Mouse (Mus musculus) Patski (cell line): ENCODE results near the gene Vmp1. TPM values are rescaled to one million over a fixed set of nuclear protein-coding genes. Genes with fewer than 3 reads are reported as not detected.
A peak's percentile ranks its signal among the peaks of the same experiment; 100 is the strongest.

Experiments used
- ATAC-seq: fragments of 100-300 bp; one replicate; pipeline ENCODE4 v1.8.0; 2021
- CTCF ChIA-PET: fragments of 350-600 bp; sonication (Branson Sonifier 250); formaldehyde crosslinking; loops from one replicate; lab custom pipeline; 2022; ENCODE audit warnings: inconsistent platforms; lab: Charles Lee
- POLR2A ChIA-PET: fragments of 350-600 bp; sonication (Branson Sonifier 250); formaldehyde crosslinking; loops from one replicate; lab custom pipeline; 2022; ENCODE audit warnings: antibody characterized with exemption, inconsistent platforms; lab: Charles Lee
- DNase-seq: peaks from one replicate; pipeline ENCODE4 v3.0.0-alpha.2; 2011; ENCODE audit warnings: low read depth, low spot score
- H3K27me3 ChIP-seq: fragments of 371-371 bp; one replicate; pipeline ENCODE4 v1.5.1; 2021
- CTCF ChIP-seq: fragments of 100-300 bp; IDR thresholded peaks from one replicate; pipeline ENCODE4 v1.5.1; 2021
- in situ Hi-C: fragments of 300-500 bp; cut with MboI; formaldehyde crosslinking; loops from 3 replicates; pipeline ENCODE4 v1.11.1; 2018; ENCODE audit warnings: low pct_unique_long_range_greater_than_20kb, mixed read lengths
- polyA plus RNA-seq: library from polyadenylated mRNA; unstranded; gene quantifications from one replicate; pipeline ENCODE4 v1.2.3, GENCODE M21; 2021

The Vmp1 gene
- polyA plus RNA-seq, 1 experiment from 2014 or later = 443 TPM

- DNase-seq (no peak), ATAC-seq (no peak)
- ChIA-PET CTCF (interaction anchor here (1.1 to 6.0 kb wide), 4 partner anchors 10 to 54 kb away, joined by 3 to 33 read pairs (median 20); no protein-coding TSS in a partner anchor), POLR2A (interaction anchor here (14.1 kb wide), 1 partner anchor 14 kb away, joined by 262 read pairs; no protein-coding TSS in a partner anchor)
- in situ Hi-C loops = no loop called here
- H3K27me3 ChIP-seq = no peaks in the 10 kb centered on the region
- no peak for TF ChIP-seq CTCF
Measured at GRCm38 (mm10) chr11:86598572-86598971, 85.1 kb downstream of the Vmp1 start.

- H3K27me3 ChIP-seq = no peaks in the 10 kb centered on the region
- DNase-seq = no peak
- no peak for ATAC-seq
- CTCF ChIA-PET = interaction anchor here (1.1 to 6.0 kb wide), 6 partner anchors 10 to 55 kb away, joined by 3 to 33 read pairs (median 8); no protein-coding TSS in a partner anchor
- POLR2A ChIA-PET = interaction anchor here (0.6 to 14.1 kb wide), 2 partner anchors 14 to 26 kb away, joined by 5 to 262 read pairs; no protein-coding TSS in a partner anchor
- in situ Hi-C loops = no loop called here
- no peak for TF ChIP-seq CTCF
Measured at GRCm38 (mm10) chr11:86598154-86598553, 85.5 kb downstream of the Vmp1 start.

GRCm38 (mm10) chr11:86596976-86597375, 86.7 kb downstream of the Vmp1 start:
- DNase-seq = no peak
- in situ Hi-C loops = no loop called here
- ChIA-PET CTCF (interaction anchor here (0.9 to 4.1 kb wide), 6 partner anchors 8 to 56 kb away, joined by 3 to 30 read pairs (median 5); no protein-coding TSS in a partner anchor), POLR2A (interaction anchor here (1.1 to 14.1 kb wide), 3 partner anchors 13 to 56 kb away, joined by 3 to 262 read pairs (median 3); no protein-coding TSS in a partner anchor)
- TF ChIP-seq CTCF = no peak
- no peaks in the 10 kb centered on the region for H3K27me3 ChIP-seq
- ATAC-seq = no peak

GRCm38 (mm10) chr11:86596187-86596960, 87.3 kb downstream of the Vmp1 start:
- ATAC-seq = no peak
- ChIA-PET CTCF (interaction anchor here (0.9 to 4.1 kb wide), 6 partner anchors 8 to 56 kb away, joined by 3 to 30 read pairs (median 5); no protein-coding TSS in a partner anchor), POLR2A (interaction anchor here (1.1 to 14.1 kb wide), 3 partner anchors 12 to 57 kb away, joined by 3 to 262 read pairs (median 3); no protein-coding TSS in a partner anchor)
- in situ Hi-C loops = no loop called here
- no peak for TF ChIP-seq CTCF
- no peak for DNase-seq
- no peaks in the 10 kb centered on the region for H3K27me3 ChIP-seq

- ATAC-seq (no peak), DNase-seq (no peak)
- ChIA-PET POLR2A (interaction anchor here (14.1 kb wide), 1 partner anchor 11 kb away, joined by 262 read pairs; no protein-coding TSS in a partner anchor), CTCF (interaction anchor here (1.7 to 4.1 kb wide), 3 partner anchors 9 to 58 kb away, joined by 4 to 30 read pairs (median 8); no protein-coding TSS in a partner anchor)
- in situ Hi-C loops = no loop called here
- no peak for TF ChIP-seq CTCF
- no peaks in the 10 kb centered on the region for H3K27me3 ChIP-seq
Measured at GRCm38 (mm10) chr11:86595366-86595765, 88.3 kb downstream of the Vmp1 start.

- in situ Hi-C loops = no loop called here
- ChIA-PET POLR2A (interaction anchor here (1.3 to 14.1 kb wide), 2 partner anchors 10 to 57 kb away, joined by 3 to 262 read pairs; no protein-coding TSS in a partner anchor), CTCF (interaction anchor here (1.7 kb wide), 1 partner anchor 59 kb away, joined by 4 read pairs; no protein-coding TSS in a partner anchor)
- DNase-seq (no peak), ATAC-seq (no peak)
- TF ChIP-seq CTCF = no peak
- no peaks in the 10 kb centered on the region for H3K27me3 ChIP-seq
Measured at GRCm38 (mm10) chr11:86594188-86594876, 89.3 kb downstream of the Vmp1 start.

- ChIA-PET POLR2A (interaction anchor here (1.3 to 14.1 kb wide), 4 partner anchors 9 to 58 kb away, joined by 3 to 262 read pairs (median 9); no protein-coding TSS in a partner anchor), CTCF (interaction anchor here (1.5 kb wide), 2 partner anchors 8 to 60 kb away, joined by 5 to 10 read pairs; no protein-coding TSS in a partner anchor)
- H3K27me3 ChIP-seq = no peaks in the 10 kb centered on the region
- ATAC-seq (no peak), DNase-seq (no peak)
- TF ChIP-seq CTCF = no peak
- in situ Hi-C loops = no loop called here
Measured at GRCm38 (mm10) chr11:86593443-86593842, 90.2 kb downstream of the Vmp1 start.

- CTCF ChIA-PET = interaction anchor here (1.5 kb wide), 2 partner anchors 9 to 61 kb away, joined by 5 to 10 read pairs; no protein-coding TSS in a partner anchor
- in situ Hi-C loops = no loop called here
- DNase-seq (no peak), ATAC-seq (peak; percentile 93)
- POLR2A ChIA-PET = interaction anchor here (1.3 to 14.1 kb wide), 4 partner anchors 9 to 59 kb away, joined by 3 to 262 read pairs (median 9); no protein-coding TSS in a partner anchor
- TF ChIP-seq CTCF = no peak
- H3K27me3 ChIP-seq = no peaks in the 10 kb centered on the region
Measured at GRCm38 (mm10) chr11:86592993-86593392, 90.6 kb downstream of the Vmp1 start.

GRCm38 (mm10) chr11:86591931-86592616, 91.6 kb downstream of the Vmp1 start:
- CTCF ChIA-PET = interaction anchor here (1.2 to 1.5 kb wide), 5 partner anchors 10 to 62 kb away, joined by 3 to 10 read pairs (median 5); no protein-coding TSS in a partner anchor
- no peak for TF ChIP-seq CTCF

More at GRCm38 (mm10) chr11:86591931-86592616, 91.6 kb downstream of the Vmp1 start:
- no peaks in the 10 kb centered on the region for H3K27me3 ChIP-seq
- ATAC-seq (no peak), DNase-seq (no peak)
- in situ Hi-C loops = no loop called here
- POLR2A ChIA-PET = interaction anchor here (3.1 to 14.1 kb wide), 2 partner anchors 8 to 33 kb away, joined by 15 to 262 read pairs; no protein-coding TSS in a partner anchor
